Mouse (Mus musculus) liver, adult 2 months (tissue): Measurements from ENCODE around the gene Coro2a.

ENCODE experiments used
- CTCF ChIP-seq: fragments of 200-500 bp; IDR thresholded peaks from 2 replicates; pipeline ENCODE4 v1.5.1; 2011; ENCODE audit warnings: low read depth, low read length, control low read depth
- POLR2A ChIP-seq: fragments of 200-500 bp; IDR thresholded peaks from 2 replicates; pipeline ENCODE4 v1.6.1; 2011; ENCODE audit warnings: low read length, control low read depth; ENCODE audit not compliant: insufficient read depth; ENCODE audit errors: extremely low read depth

GRCm38 (mm10) chr4:46487348-46487747 is 114.7 kb downstream of the Coro2a start:
- no peak for TF ChIP-seq CTCF
- no peak for TF ChIP-seq POLR2A
